Mouse (Mus musculus) midbrain, embryonic 14.5 days (tissue): ENCODE data around the gene Sars2. TPM values are rescaled to one million over a fixed set of nuclear protein-coding genes. Genes with fewer than 3 reads are reported as not detected.

Experiments used
- ATAC-seq: fragments of 200-750 bp; cut with Nextera tagmentation; 2 replicates; pipeline ENCODE4 v1.8.0; 2017; ENCODE audit warnings: moderate number of reproducible peaks, moderate library complexity; ENCODE audit not compliant: low FRiP score, low TSS enrichment
- DNase-seq: peaks from one replicate; pipeline ENCODE4 v3.0.0-alpha.2; 2015
- H3K27ac ChIP-seq: fragments of 300-500 bp; sonication (generic); replicated peaks from 2 replicates; pipeline ENCODE4 v1.5.1; 2014; ENCODE audit warnings: mild to moderate bottlenecking, low read depth, low read length, moderate library complexity
- H3K27me3 ChIP-seq: fragments of 300-500 bp; sonication (generic); 2 replicates; pipeline ENCODE4 v1.6.1; 2014; ENCODE audit warnings: low read length, control low read depth, mixed read lengths; ENCODE audit not compliant: control insufficient read depth, insufficient read depth
- H3K36me3 ChIP-seq: fragments of 300-500 bp; sonication (generic); 2 replicates; pipeline ENCODE4 v1.6.1; 2014; ENCODE audit warnings: low read length, control low read depth; ENCODE audit not compliant: control insufficient read depth, insufficient read depth
- H3K4me1 ChIP-seq: fragments of 300-500 bp; sonication (generic); 2 replicates; pipeline ENCODE4 v1.6.1; 2014; ENCODE audit warnings: mild to moderate bottlenecking, antibody characterized with exemption, low read length, control low read depth; ENCODE audit not compliant: control insufficient read depth, insufficient read depth
- H3K4me2 ChIP-seq: fragments of 300-500 bp; sonication (generic); 2 replicates; pipeline ENCODE4 v1.6.1; 2014; ENCODE audit warnings: mild to moderate bottlenecking, low read length, moderate library complexity
- H3K4me3 ChIP-seq: fragments of 300-500 bp; sonication (generic); replicated peaks from 2 replicates; pipeline ENCODE4 v1.5.1; 2014; ENCODE audit warnings: low read depth, low read length
- H3K9ac ChIP-seq: fragments of 300-500 bp; sonication (generic); replicated peaks from 2 replicates; pipeline ENCODE4 v1.6.1; 2014; ENCODE audit warnings: mild to moderate bottlenecking, low read length, moderate library complexity
- H3K9me3 ChIP-seq: fragments of 300-500 bp; sonication (generic); 2 replicates; pipeline ENCODE4 v1.6.1; 2016; ENCODE audit warnings: low read length, control low read depth, mixed read lengths; ENCODE audit not compliant: control insufficient read depth
- WGBS: fragments of 180-500 bp; shearing (Covaris S2); extraction: QIAGEN DNeasy Blood & Tissue Kit; methylation state at CpG from one replicate; pipeline ENCODE4 v1.1.7; 2014; 5-methylcytosine and 5-hydroxymethylcytosine counted together
- polyA plus RNA-seq: library from polyadenylated mRNA; unstranded; fragments of >200 nt; fragmentation: Nextera tagmentation; extraction: Ambion mirVana; gene quantifications from 2 replicates; pipeline ENCODE4 v1.2.1, GENCODE M21; 2014

Gene Sars2
- polyA plus RNA-seq, 1 experiment from 2014 or later: 16.8 TPM

DNA sequence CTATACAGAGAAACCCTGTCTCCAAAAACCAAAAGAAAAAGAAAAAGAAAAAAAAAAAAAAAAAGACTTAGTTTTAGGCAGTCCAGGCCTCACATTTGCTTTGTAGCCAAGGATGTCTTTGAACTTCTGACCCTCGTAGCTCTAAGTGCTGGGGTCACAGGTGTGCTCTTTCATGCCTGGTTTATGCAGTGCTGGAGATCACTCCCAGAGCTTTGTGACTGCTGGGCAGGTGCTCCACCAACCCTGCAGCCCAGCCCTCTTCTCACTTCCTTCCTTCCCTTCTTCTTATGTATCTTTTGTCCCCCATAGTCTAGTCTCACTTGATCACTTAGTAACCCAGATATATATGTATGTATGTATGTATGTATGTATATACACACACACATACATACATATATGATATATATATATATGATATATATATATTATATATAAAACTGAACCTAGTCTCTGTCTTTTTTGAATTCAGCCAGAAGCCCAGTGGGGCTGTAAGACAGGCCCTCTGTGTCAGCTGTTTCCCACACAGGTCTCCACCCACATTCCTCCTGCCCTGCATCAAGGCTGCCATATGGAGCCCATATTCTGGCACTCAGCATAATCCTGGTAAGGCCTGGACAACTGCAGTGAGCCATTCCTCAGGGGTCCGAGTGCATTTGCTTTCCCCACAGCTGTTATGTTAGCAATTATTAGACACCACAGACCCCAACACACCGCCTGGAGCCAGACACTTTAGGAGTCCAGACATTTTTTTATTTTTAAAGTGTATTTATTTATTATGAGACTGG is 20.8 kb upstream of the Sars2 start:
- ATAC-seq: no peak
- Histone ChIP-seq H3K4me2 (no peak overlapping the region), H3K27ac (no peak overlapping the region), H3K9me3 (no peaks in the 10 kb centered on the region), H3K4me3 (no peak overlapping the region), H3K4me1 (no peaks in the 10 kb centered on the region; the same call in 1 of the 2 replicates), H3K36me3 (no peaks in the 10 kb centered on the region), H3K9ac (no peak overlapping the region), H3K27me3 (no peaks in the 10 kb centered on the region)
- DNase-seq: no peak
- WGBS: 85% methylated on average over 3 of the region's 3 CpGs

DNA sequence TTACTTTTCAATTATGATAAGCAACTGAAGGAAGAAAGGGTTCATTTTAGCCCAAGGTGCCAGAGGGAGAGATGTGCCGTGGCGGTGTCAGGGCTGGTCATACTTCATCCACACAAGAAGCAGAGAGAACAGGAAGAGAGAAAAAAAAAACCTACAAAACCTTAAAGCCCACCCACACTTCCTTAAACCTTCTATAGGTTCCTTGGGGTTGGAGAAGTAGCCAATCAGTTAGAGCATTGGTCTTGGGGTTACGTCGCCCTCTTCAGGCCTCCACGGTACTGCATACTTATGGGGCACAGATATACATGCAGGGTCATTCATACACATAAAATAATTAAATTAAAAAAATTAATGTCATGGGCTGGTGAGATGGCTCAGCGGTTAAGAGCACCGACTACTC is 19.7 kb upstream of the Sars2 start:
- no peak for DNase-seq
- WGBS: 92% methylated on average over 7 of the region's 7 CpGs
- H3K4me1 ChIP-seq: no peaks in the 10 kb centered on the region
- H3K4me3 ChIP-seq: no peak overlapping the region
- H3K36me3 ChIP-seq: no peaks in the 10 kb centered on the region
- no peak overlapping the region for H3K4me2 ChIP-seq
- no peaks in the 10 kb centered on the region for H3K27me3 ChIP-seq
- H3K27ac ChIP-seq: no peak overlapping the region
- no peak for ATAC-seq
- H3K9ac ChIP-seq: no peak overlapping the region
- H3K9me3 ChIP-seq: no peaks in the 10 kb centered on the region

DNA sequence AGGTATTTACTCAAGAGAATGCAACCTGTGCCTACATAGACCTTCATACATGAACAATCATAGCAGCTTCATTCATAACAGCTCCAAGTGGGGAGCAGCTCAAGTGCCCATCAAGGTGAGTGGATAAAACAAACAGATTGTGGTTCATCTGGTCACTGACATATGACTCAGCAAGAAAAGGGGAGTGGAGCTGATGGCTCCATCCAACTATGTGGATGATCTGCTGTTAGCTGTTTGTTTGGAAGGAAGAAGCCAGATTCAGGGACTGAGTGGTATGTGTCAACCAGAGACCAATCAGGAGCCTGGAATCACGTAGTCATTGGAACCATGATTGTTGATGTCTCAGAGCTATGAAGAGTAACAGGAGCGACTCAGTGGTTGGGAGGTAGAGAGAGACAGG is 17.2 kb upstream of the Sars2 start:
- 92% methylated on average over 2 of the region's 2 CpGs for WGBS

DNA sequence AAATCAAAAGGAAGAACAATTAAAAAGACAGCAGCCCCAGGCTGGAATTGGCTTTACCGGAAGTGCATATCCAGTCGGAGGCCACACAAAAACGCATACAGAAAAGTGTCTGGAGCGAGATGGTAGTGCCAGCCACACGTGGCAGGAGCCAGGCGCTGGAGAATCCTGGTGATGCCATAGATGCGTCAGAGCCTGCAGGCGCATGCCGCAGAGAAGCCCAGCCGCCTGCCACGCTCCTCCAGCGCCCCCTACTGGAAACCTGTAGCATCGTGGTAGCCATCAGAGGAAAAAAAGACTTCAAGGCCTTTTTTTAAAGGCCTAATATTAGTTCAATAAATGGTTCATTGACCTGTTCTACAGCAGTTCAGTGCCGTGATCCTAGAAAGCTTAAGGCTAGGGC is 15.2 kb upstream of the Sars2 start:
- 0 out of 2 replicates have a peak, but pooled peaks cover 3% of the 10 kb centered on the region for H3K9me3 ChIP-seq
- H3K4me2 ChIP-seq: 0 out of 2 replicates have a peak overlapping the region, but pooled peaks have one; percentile 18
- ATAC-seq: no peak
- 8% methylated on average over 14 of the region's 14 CpGs for WGBS
- no peaks in the 10 kb centered on the region for H3K36me3 ChIP-seq
- peak; percentile 88 for DNase-seq
- H3K4me1 ChIP-seq: no peaks in the 10 kb centered on the region
- H3K27ac ChIP-seq: no peak overlapping the region
- H3K9ac ChIP-seq: no peak overlapping the region
- no peaks in the 10 kb centered on the region for H3K27me3 ChIP-seq
- H3K4me3 ChIP-seq: no peak overlapping the region

More for the DNA sequence above, 17.2 kb upstream of the Sars2 start:
- Histone ChIP-seq H3K4me2 (no peak overlapping the region), H3K9me3 (no peaks in the 10 kb centered on the region), H3K9ac (no peak overlapping the region), H3K4me3 (no peak overlapping the region), H3K27me3 (no peaks in the 10 kb centered on the region), H3K36me3 (no peaks in the 10 kb centered on the region), H3K4me1 (no peaks in the 10 kb centered on the region), H3K27ac (no peak overlapping the region)
- no peak for DNase-seq
- no peak for ATAC-seq

DNA sequence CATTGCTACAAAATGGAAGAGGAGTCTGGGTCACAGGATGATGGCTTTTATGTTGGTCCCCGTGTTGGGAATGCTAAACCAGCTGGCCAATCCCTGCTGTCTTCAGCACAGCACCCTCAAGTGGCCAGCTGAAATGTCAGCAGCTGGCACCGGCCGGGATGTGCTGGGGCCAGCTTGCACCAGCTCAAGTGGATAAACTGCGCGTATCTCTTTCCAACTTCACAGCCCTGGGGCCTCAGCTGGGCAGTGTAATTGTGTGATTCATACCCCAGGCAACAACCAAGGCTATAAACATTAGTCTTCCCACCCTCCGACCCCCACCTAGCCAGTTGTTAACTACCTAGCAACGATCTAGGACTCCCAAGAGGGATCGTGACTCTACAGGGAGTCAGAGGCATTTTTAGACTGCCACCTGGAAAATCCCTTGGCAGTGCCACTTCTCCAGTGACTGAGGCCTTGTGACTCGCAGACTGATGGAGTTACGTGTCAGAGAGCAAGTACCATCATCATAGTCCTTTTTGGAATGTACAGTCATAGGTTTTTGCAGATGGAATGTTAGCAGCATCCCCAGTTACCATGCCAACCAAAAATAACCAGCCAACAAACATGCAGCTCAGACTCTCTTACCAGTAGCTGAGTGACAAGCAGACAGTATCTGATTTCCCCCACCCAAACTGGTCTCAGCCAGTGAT is 14.0 kb upstream of the Sars2 start:
- Histone ChIP-seq H3K27ac (no peak overlapping the region), H3K27me3 (0 out of 2 replicates have a peak, but pooled peaks cover under 1% of the 10 kb centered on the region), H3K4me3 (no peak overlapping the region), H3K4me1 (peaks cover 1% of the 10 kb centered on the region; the same call in 1 of the 2 replicates), H3K9ac (no peak overlapping the region), H3K36me3 (no peaks in the 10 kb centered on the region), H3K4me2 (no peak overlapping the region), H3K9me3 (0 out of 2 replicates have a peak, but pooled peaks cover 3% of the 10 kb centered on the region)
- DNase-seq: peak; percentile 39
- WGBS: 54% methylated on average over 10 of the region's 10 CpGs
- ATAC-seq: no peak

DNA sequence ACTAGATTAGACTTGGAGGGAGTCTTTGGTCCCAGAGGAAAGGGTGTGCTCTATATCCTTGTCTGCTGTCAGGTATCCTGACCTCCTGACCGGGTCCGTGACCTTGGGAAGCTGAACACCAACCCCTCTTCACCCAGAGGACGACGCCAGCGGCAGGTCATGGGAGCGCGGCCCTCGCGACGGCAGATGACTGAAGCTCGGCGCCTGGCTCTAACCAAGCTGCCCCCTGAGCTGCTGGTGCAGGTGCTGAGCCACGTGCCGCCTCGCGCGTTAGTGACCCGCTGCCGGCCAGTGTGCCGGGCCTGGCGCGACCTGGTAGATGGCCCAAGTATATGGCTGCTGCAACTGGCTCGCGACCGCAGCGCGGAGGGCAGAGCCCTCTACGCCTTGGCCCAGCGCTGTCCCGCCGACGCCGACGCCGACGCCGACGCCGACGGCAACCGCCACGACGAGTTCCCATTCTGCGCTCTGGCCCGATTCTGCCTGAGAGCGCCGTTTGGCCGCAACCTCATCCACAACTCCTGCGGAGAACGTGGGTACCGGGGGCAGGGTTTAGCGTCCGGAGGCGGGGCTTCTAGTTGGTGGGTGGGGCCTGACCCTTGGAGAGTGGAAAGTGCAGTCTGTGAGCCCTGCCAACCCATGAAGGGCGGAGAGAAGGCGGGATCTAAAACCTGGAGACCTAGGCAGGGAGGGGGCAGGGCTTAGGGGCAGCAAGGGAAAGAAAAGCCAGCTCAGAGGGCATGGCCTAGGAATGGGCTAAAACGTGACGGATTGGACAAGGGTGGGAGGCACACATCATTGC is 9.2 kb upstream of the Sars2 start:
- H3K27me3 ChIP-seq: 0 out of 2 replicates have a peak, but pooled peaks cover 6% of the 10 kb centered on the region
- peak overlapping the region; percentile 62 for H3K4me2 ChIP-seq
- peak overlapping the region; percentile 39 for H3K4me3 ChIP-seq
- ATAC-seq (peak; percentile 79), DNase-seq (peak; percentile 79)
- H3K9ac ChIP-seq: peak overlapping the region; percentile 37; the same call in 1 of the 2 replicates
- peaks cover 6% of the 10 kb centered on the region; the same call in 1 of the 2 replicates for H3K4me1 ChIP-seq
- WGBS: 2% methylated on average over 58 of the region's 58 CpGs
- H3K9me3 ChIP-seq: 0 out of 2 replicates have a peak, but pooled peaks cover 3% of the 10 kb centered on the region
- H3K27ac ChIP-seq: no peak overlapping the region
- H3K36me3 ChIP-seq: 0 out of 2 replicates have a peak, but pooled peaks cover 5% of the 10 kb centered on the region

DNA sequence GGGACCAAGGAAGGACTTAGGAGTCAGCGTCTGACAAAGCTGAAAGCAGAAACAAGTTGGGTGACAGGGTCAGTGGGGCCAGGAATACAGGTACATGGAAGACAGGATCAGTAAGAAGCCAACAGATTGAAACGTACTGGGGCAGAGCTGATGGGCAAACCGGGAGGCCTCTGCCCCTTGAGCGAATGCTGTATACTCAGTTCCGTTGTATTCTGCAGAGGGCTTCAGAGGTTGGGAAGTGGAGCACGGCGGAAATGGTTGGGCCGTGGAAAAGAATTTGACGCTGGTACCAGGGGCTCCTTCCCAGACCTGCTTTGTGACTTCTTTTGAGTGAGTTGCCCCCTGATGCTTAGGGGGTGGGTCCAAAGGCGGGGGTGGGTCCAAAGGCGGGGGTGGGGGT is 8.6 kb upstream of the Sars2 start:
- Histone ChIP-seq H3K27ac (no peak overlapping the region), H3K36me3 (0 out of 2 replicates have a peak, but pooled peaks cover 5% of the 10 kb centered on the region), H3K9ac (no peak overlapping the region), H3K27me3 (0 out of 2 replicates have a peak, but pooled peaks cover 6% of the 10 kb centered on the region), H3K9me3 (0 out of 2 replicates have a peak, but pooled peaks cover 3% of the 10 kb centered on the region), H3K4me3 (peak overlapping the region; percentile 39), H3K4me1 (peaks cover 6% of the 10 kb centered on the region; the same call in 1 of the 2 replicates), H3K4me2 (peak overlapping the region; percentile 62)
- DNase-seq: no peak
- WGBS: 5% methylated on average over 11 of the region's 11 CpGs
- no peak for ATAC-seq

DNA sequence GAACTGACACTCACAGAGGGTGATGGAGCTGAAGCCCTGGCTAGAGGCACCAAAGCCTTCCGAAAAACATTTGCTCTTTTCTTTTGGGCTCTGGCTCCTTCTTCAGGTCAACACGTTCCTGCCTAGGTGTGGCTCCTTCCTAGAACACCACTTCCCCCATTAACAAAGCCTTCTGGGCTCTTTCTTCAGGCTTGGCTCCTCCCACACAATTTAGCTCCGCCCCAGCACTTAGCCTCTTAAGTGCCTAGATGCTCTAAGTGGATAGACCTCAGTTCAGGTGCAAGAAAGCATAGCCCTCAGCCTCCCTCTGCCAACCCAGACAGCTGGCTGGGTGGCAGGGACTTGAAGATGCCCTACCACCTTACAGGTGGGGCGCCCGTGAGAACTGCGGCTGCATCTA is 6.1 kb upstream of the Sars2 start:
- H3K36me3 ChIP-seq: 0 out of 2 replicates have a peak, but pooled peaks cover 5% of the 10 kb centered on the region
- H3K4me3 ChIP-seq: no peak overlapping the region
- 0 out of 2 replicates have a peak, but pooled peaks cover 3% of the 10 kb centered on the region for H3K9me3 ChIP-seq
- DNase-seq (no peak), ATAC-seq (no peak)
- H3K4me2 ChIP-seq: no peak overlapping the region
- no peak overlapping the region for H3K27ac ChIP-seq
- H3K4me1 ChIP-seq: peaks cover 6% of the 10 kb centered on the region
- H3K27me3 ChIP-seq: 0 out of 2 replicates have a peak, but pooled peaks cover 6% of the 10 kb centered on the region
- 83% methylated on average over 6 of the region's 6 CpGs for WGBS
- no peak overlapping the region for H3K9ac ChIP-seq
